Mouse (Mus musculus): ENCODE measurements around the gene Cmtm7.

Cmtm7 gene

DNA sequence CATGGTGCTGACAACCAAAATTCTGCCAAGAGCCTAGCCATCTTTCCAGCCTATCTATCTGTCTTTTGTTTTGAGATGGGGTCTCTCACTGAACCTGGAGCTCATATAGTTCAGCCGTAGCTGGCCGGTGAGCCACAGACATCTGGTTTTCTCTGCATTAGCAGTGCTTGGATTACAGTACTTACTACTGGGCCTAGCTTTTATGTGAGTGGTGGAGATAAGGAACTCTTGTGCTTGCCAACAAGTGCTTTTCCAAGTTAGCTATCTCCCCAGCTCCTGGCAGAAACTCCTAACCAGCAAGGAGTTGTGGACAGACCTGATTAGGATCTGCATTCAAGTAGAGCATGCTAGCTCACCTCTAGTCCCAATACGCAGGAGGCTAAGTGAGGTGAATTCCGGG is 73.9 kb downstream of the Cmtm7 start:
- no peak for DNase-seq

Measured in retina, postnatal 1 day (tissue).